8 mouse cellular contexts compared by ENCODE assay signal in genomic region chr4:141536291-141537225, GRCm38 (mm10). TPM values are rescaled to one million over a fixed set of nuclear protein-coding genes. Genes with fewer than 3 reads are reported as not detected.
DNase-seq lines count a peak whose midpoint lies in the region; ATAC-seq and TF ChIP-seq lines count a peak whose summit lies in the region.

No protein-coding gene starts in this region.

- H3K9ac ChIP-seq in heart, embryonic 14.5 days (ENCODE audit: low read length), result peak overlapping the region; percentile 97
- H3K9ac ChIP-seq in liver, embryonic 15.5 days, result peak overlapping the region; percentile 94
- H3K9ac ChIP-seq in neural tube, embryonic 13.5 days, result peak overlapping the region; percentile 99

- H3K4me1 ChIP-seq in E14TG2a.4 (replicated peaks; ENCODE audit: low read depth, low read length), result peaks cover 58% of the 10 kb centered on the region
- peaks cover 3% of the 10 kb centered on the region for H3K4me1 ChIP-seq in brown adipose tissue, adult 24 weeks (ENCODE audit: control insufficient read depth, insufficient read depth, insufficient read length, low read length)
- peaks cover 69% of the 10 kb centered on the region for H3K4me1 ChIP-seq in erythroblast, embryonic 14.5 days (ENCODE audit: control insufficient read depth)
- H3K4me1 ChIP-seq in heart, embryonic 14.5 days (ENCODE audit: control insufficient read depth in 2 of 2, insufficient read depth in 2 of 2, low read length in 2 of 2), result peaks cover 8 to 37% of the 10 kb centered on the region in 2 experiments
- peaks cover 71% of the 10 kb centered on the region for H3K4me1 ChIP-seq in liver, embryonic 15.5 days (replicated peaks)
- peaks cover 56% of the 10 kb centered on the region for H3K4me1 ChIP-seq in neural tube, embryonic 13.5 days (replicated peaks)

- peak overlapping the region; percentile 89 for H3K4me3 ChIP-seq in E14TG2a.4 (replicated peaks; ENCODE audit: low read length)
- peak overlapping the region; percentile 95 for H3K4me3 ChIP-seq in brown adipose tissue, adult 24 weeks (ENCODE audit: insufficient read depth, low read depth, low read length)
- peak overlapping the region; percentile 96 for H3K4me3 ChIP-seq in erythroblast, embryonic 14.5 days (replicated peaks)
- H3K4me3 ChIP-seq in heart, embryonic 14.5 days (ENCODE audit: control insufficient read depth in 1 of 2, insufficient read depth in 1 of 2, low read depth in 1 of 2, low read length in 2 of 2), result peak overlapping the region; percentile 95 to 98
- peak overlapping the region; percentile 96 for H3K4me3 ChIP-seq in liver, embryonic 15.5 days (replicated peaks)
- H3K4me3 ChIP-seq in neural tube, embryonic 13.5 days, result peak overlapping the region; percentile 97

- H3K9me3 ChIP-seq in E14TG2a.4 (ENCODE audit: low read length), result no peaks in the 10 kb centered on the region
- no peaks in the 10 kb centered on the region for H3K9me3 ChIP-seq in erythroblast, embryonic 14.5 days (ENCODE audit: control insufficient read depth, low read length)
- H3K9me3 ChIP-seq in heart, embryonic 14.5 days (ENCODE audit: control insufficient read depth, low read length), result no peaks in the 10 kb centered on the region
- H3K9me3 ChIP-seq in liver, embryonic 15.5 days (replicated peaks), result no peaks in the 10 kb centered on the region
- H3K9me3 ChIP-seq in neural tube, embryonic 13.5 days, result no peaks in the 10 kb centered on the region

- no peaks in the 10 kb centered on the region for H3K36me3 ChIP-seq in E14TG2a.4 (ENCODE audit: insufficient read depth, low read length)
- no peaks in the 10 kb centered on the region for H3K36me3 ChIP-seq in erythroblast, embryonic 14.5 days (ENCODE audit: control insufficient read depth)
- H3K36me3 ChIP-seq in heart, embryonic 14.5 days (ENCODE audit: control insufficient read depth, insufficient read depth, low read length), result no peaks in the 10 kb centered on the region
- H3K36me3 ChIP-seq in liver, embryonic 15.5 days (replicated peaks), result no peaks in the 10 kb centered on the region
- H3K36me3 ChIP-seq in neural tube, embryonic 13.5 days, result no peaks in the 10 kb centered on the region

- DNase-seq in kidney, postnatal 25 days, result peak; percentile 66 to 85
- DNase-seq in testis, postnatal 14 days (ENCODE audit: low spot score), result peak; percentile 77

- peak overlapping the region; percentile 91 for H3K4me2 ChIP-seq in heart, embryonic 14.5 days (ENCODE audit: low read length)
- H3K4me2 ChIP-seq in liver, embryonic 15.5 days, result peak overlapping the region; percentile 92
- peak overlapping the region; percentile 80 for H3K4me2 ChIP-seq in neural tube, embryonic 13.5 days

- H3K27me3 ChIP-seq in E14TG2a.4 (ENCODE audit: insufficient read depth, low read length), result peaks cover 10% of the 10 kb centered on the region; the same call in 1 of the 2 replicates
- H3K27me3 ChIP-seq in erythroblast, embryonic 14.5 days (ENCODE audit: control insufficient read depth), result no peaks in the 10 kb centered on the region
- no peaks in the 10 kb centered on the region for H3K27me3 ChIP-seq in heart, embryonic 14.5 days (ENCODE audit: control insufficient read depth, insufficient read depth, low read length)
- H3K27me3 ChIP-seq in liver, embryonic 15.5 days, result no peaks in the 10 kb centered on the region
- H3K27me3 ChIP-seq in neural tube, embryonic 13.5 days, result no peaks in the 10 kb centered on the region

- no peak for ATAC-seq in heart, embryonic 14.5 days (ENCODE audit: insufficient number of reproducible peaks, insufficient read depth, low FRiP score, low read depth)
- 0 out of 2 replicates have a peak, but pooled peaks have one; percentile 1 for ATAC-seq in liver, embryonic 15.5 days (ENCODE audit: insufficient read depth)
- ATAC-seq in neural tube, embryonic 13.5 days (ENCODE audit: low read depth), result peak; percentile 73

- TF ChIP-seq CTCF in E14TG2a.4 (conservative IDR thresholded peaks at IDR 0.05; ENCODE audit: low read length), result no peak

- H3K27ac ChIP-seq in brown adipose tissue, adult 24 weeks (replicated peaks; ENCODE audit: low read depth, low read length), result peak overlapping the region; percentile 46
- peak overlapping the region; percentile 84 to 99 for H3K27ac ChIP-seq in heart, embryonic 14.5 days (replicated peaks in 1 of 2; ENCODE audit: control insufficient read depth in 1 of 2, insufficient read depth in 1 of 2, low read depth in 2 of 2, low read length in 2 of 2)
- H3K27ac ChIP-seq in liver, embryonic 15.5 days (replicated peaks), result peak overlapping the region; percentile 95
- peak overlapping the region; percentile 98 for H3K27ac ChIP-seq in neural tube, embryonic 13.5 days (replicated peaks)

- WGBS in heart, embryonic 14.5 days, result under 1% methylated on average over 61 of the region's 61 CpGs
- WGBS in liver, embryonic 15.5 days (ENCODE audit: insufficient replicate concordance), result under 1% methylated on average over 61 of the region's 61 CpGs
- under 1% methylated on average over 61 of the region's 61 CpGs for WGBS in neural tube, embryonic 13.5 days

RNA-seq across cellular contexts. Expression of gene Spen, which starts 1.8 kb away (rescaled TPM):
- polyA plus RNA-seq in brown adipose tissue, adult 24 weeks (2012; ENCODE audit: insufficient read depth, insufficient read length, missing spikeins), result 9.5 and 15.2 TPM in 2 replicates
- 25.6 and 25.7 TPM in 2 replicates for polyA plus RNA-seq in erythroblast, embryonic 14.5 days (2012)
- polyA plus RNA-seq in heart, embryonic 14.5 days (2014; fragmentation: Nextera tagmentation; extraction: Ambion mirVana), result 9.6 and 10.7 TPM in 2 replicates
- 4.7 and 5.6 TPM in 2 replicates for polyA plus RNA-seq in liver, embryonic 15.5 days (2015; fragmentation: Nextera tagmentation; extraction: Ambion mirVana)
- polyA plus RNA-seq in neural tube, embryonic 13.5 days (2015; fragmentation: Nextera tagmentation; extraction: Ambion mirVana), result 13.8 and 19.5 TPM in 2 replicates

Comparison
In these comparisons a context has a peak if more than half of its experiments do, and no peak if none do; other contexts are left out.
1. H3K27ac ChIP-seq: peak in every context shown above with its lines; median percentile 98 in neural tube, embryonic 13.5 days; 95 in liver, embryonic 15.5 days; 92 in heart, embryonic 14.5 days; 46 in brown adipose tissue, adult 24 weeks.